Mouse (Mus musculus) CH12.LX (cell line): ENCODE measurements around the gene Slc23a2. TPM values are rescaled to one million over a fixed set of nuclear protein-coding genes. Genes with fewer than 3 reads are reported as not detected.

Experiments used
- DNase-seq: peaks from one replicate; pipeline ENCODE4 v3.0.0-alpha.2; 2013; ENCODE audit errors: extremely low read depth
- H3K27ac ChIP-seq: 2 replicates; pipeline ENCODE4 v1.5.1; 2012; ENCODE audit warnings: low read depth, mild to moderate bottlenecking, control low read depth, moderate library complexity; ENCODE audit not compliant: insufficient read depth
- H3K27me3 ChIP-seq: replicated peaks from 2 replicates; pipeline ENCODE3; 2012; ENCODE audit warnings: inconsistent platforms
- H3K36me3 ChIP-seq, 2 experiments: replicated peaks in 1 of 2; 2 replicates each; pipeline versions ENCODE3 to v1.6.1; 2012; ENCODE audit warnings: inconsistent platforms in 1 of 2, low read length in 1 of 2, mild to moderate bottlenecking in 1 of 2, mixed read lengths in 1 of 2, moderate library complexity in 1 of 2; ENCODE audit not compliant: control insufficient read depth in 1 of 2, insufficient read depth in 1 of 2
- H3K4me1 ChIP-seq, 2 experiments: 2 replicates each; pipeline ENCODE4 v1.6.1; 2012; ENCODE audit warnings: inconsistent platforms in 1 of 2, moderate library complexity in 1 of 2; ENCODE audit not compliant: insufficient read depth in 2 of 2, control insufficient read depth in 1 of 2
- H3K4me2 ChIP-seq: 2 replicates; pipeline ENCODE4 v1.6.1; 2012; ENCODE audit warnings: low read depth, mild to moderate bottlenecking, control low read depth; ENCODE audit not compliant: poor library complexity, insufficient read depth, severe bottlenecking
- H3K4me3 ChIP-seq, 3 experiments: fragments of 150-350 bp in 1 of 3; sonication (generic) in 1 of 3; replicated peaks in 1 of 3; 2 replicates each; pipeline versions ENCODE3 to v1.5.1; 2011 to 2012; ENCODE audit warnings: low read depth in 2 of 3, low read length in 2 of 3, mild to moderate bottlenecking in 2 of 3, moderate library complexity in 2 of 3, control low read depth in 1 of 3, improper control_type of control experiment in 1 of 3, inconsistent platforms in 1 of 3, mixed read lengths in 1 of 3; ENCODE audit not compliant: poor library complexity in 1 of 3
- H3K79me2 ChIP-seq: replicated peaks from 2 replicates; pipeline ENCODE4 v1.6.1; 2012; ENCODE audit warnings: mild to moderate bottlenecking, moderate library complexity; ENCODE audit not compliant: control insufficient read depth, poor library complexity, insufficient read depth, severe bottlenecking; ENCODE audit errors: extremely low read depth
- H3K9ac ChIP-seq: 2 replicates; pipeline ENCODE4 v1.6.1; 2012; ENCODE audit warnings: low read depth, mild to moderate bottlenecking, control low read depth, moderate library complexity; ENCODE audit not compliant: insufficient read depth
- H3K9me3 ChIP-seq: replicated peaks from 2 replicates; pipeline ENCODE3; 2012; ENCODE audit warnings: low read length, inconsistent platforms, mixed read lengths
- BHLHE40 ChIP-seq: IDR thresholded peaks from 2 replicates; pipeline ENCODE4 v1.6.1; 2011; ENCODE audit warnings: mild to moderate bottlenecking, low read depth, low read length, improper control_type of control experiment
- CHD2 ChIP-seq: IDR thresholded peaks from 2 replicates; pipeline ENCODE4 v1.6.1; 2011; ENCODE audit warnings: low read length, improper control_type of control experiment
- CTCF ChIP-seq, 2 experiments: IDR thresholded peaks in 1 of 2; conservative IDR thresholded peaks in 1 of 2; 2 replicates each; pipeline ENCODE4 v1.5.1; 2011 to 2012; ENCODE audit warnings: low read depth in 2 of 2, low read length in 2 of 2, improper control_type of control experiment in 1 of 2, inconsistent platforms in 1 of 2, mild to moderate bottlenecking in 1 of 2, moderate library complexity in 1 of 2
- EP300 ChIP-seq: IDR thresholded peaks from 2 replicates; pipeline ENCODE4 v1.6.1; 2011; ENCODE audit warnings: low read length, improper control_type of control experiment
- IRF4 ChIP-seq: IDR thresholded peaks from 2 replicates; pipeline ENCODE4 v1.6.1; 2014; ENCODE audit warnings: low read depth, mild to moderate bottlenecking, inconsistent platforms, low read length, improper control_type of control experiment
- JUND ChIP-seq: conservative IDR thresholded peaks from 2 replicates; pipeline ENCODE4 v1.6.1; 2011; ENCODE audit warnings: low read depth, low read length, improper control_type of control experiment
- KAT2A ChIP-seq: IDR thresholded peaks from 2 replicates; pipeline ENCODE4 v1.6.1; 2012; ENCODE audit warnings: low read length, improper control_type of control experiment, inconsistent platforms; ENCODE audit not compliant: insufficient replicate concordance
- MAFK ChIP-seq: IDR thresholded peaks from 2 replicates; pipeline ENCODE4 v1.6.1; 2011; ENCODE audit warnings: low read length, improper control_type of control experiment; ENCODE audit not compliant: insufficient replicate concordance
- MAZ ChIP-seq: IDR thresholded peaks from 2 replicates; pipeline ENCODE4 v1.6.1; 2012; ENCODE audit warnings: low read depth, mild to moderate bottlenecking, inconsistent platforms, low read length, improper control_type of control experiment, moderate library complexity
- MEF2A ChIP-seq: IDR thresholded peaks from 2 replicates; pipeline ENCODE4 v1.6.1; 2014; ENCODE audit warnings: low read depth, mild to moderate bottlenecking, inconsistent platforms, low read length, improper control_type of control experiment, borderline replicate concordance
- MXI1 ChIP-seq: IDR thresholded peaks from 2 replicates; pipeline ENCODE4 v1.6.1; 2011; ENCODE audit warnings: mild to moderate bottlenecking, low read depth, low read length, improper control_type of control experiment
- MYC ChIP-seq: IDR thresholded peaks from 2 replicates; pipeline ENCODE4 v1.6.1; 2011; ENCODE audit warnings: low read depth, mild to moderate bottlenecking, improper control_type of control experiment, low read length
- NELFE ChIP-seq: IDR thresholded peaks from 2 replicates; pipeline ENCODE4 v1.6.1; 2011; ENCODE audit warnings: low read depth, low read length, improper control_type of control experiment
- POLR2AphosphoS2 ChIP-seq: IDR thresholded peaks from 2 replicates; pipeline ENCODE4 v1.6.1; 2011; ENCODE audit warnings: low read depth, low read length, improper control_type of control experiment
- SIN3A ChIP-seq: IDR thresholded peaks from 2 replicates; pipeline ENCODE4 v1.6.1; 2012; ENCODE audit warnings: low read length, improper control_type of control experiment, inconsistent platforms
- SMC3 ChIP-seq: IDR thresholded peaks from 2 replicates; pipeline ENCODE4 v1.6.1; 2011; ENCODE audit warnings: low read depth, low read length, improper control_type of control experiment
- TBP ChIP-seq: conservative IDR thresholded peaks from 2 replicates; pipeline ENCODE4 v1.6.1; 2011; ENCODE audit warnings: low read depth, low read length, improper control_type of control experiment
- TCF12 ChIP-seq: IDR thresholded peaks from 2 replicates; pipeline ENCODE4 v1.6.1; 2014; ENCODE audit warnings: low read depth, mild to moderate bottlenecking, inconsistent platforms, low read length, improper control_type of control experiment
- USF1 ChIP-seq: IDR thresholded peaks from 2 replicates; pipeline ENCODE4 v1.6.1; 2014; ENCODE audit warnings: low read depth, mild to moderate bottlenecking, inconsistent platforms, low read length, improper control_type of control experiment
- dilution Hi-C: fragments of 300-500 bp; cut with MboI; formaldehyde crosslinking; loops from 2 replicates; pipeline ENCODE4 v1.14.3; 2020; ENCODE audit warnings: low sequenced_read_pairs; ENCODE audit not compliant: extremely low pct_unique_long_range_greater_than_20kb, extremely low pct_ligation_motif_present
- in situ Hi-C: fragments of 300-500 bp; cut with MboI; formaldehyde crosslinking; loops from 3 replicates; pipeline ENCODE4 v1.14.3; 2019; ENCODE audit warnings: low sequenced_read_pairs, low pct_ligation_motif_present, low pct_unique_long_range_greater_than_20kb, mixed read lengths
- polyA plus RNA-seq: library from polyadenylated mRNA; unstranded; fragments of >175 nt; gene quantifications from 2 replicates; pipeline ENCODE4 v1.2.1, GENCODE M21; 2012; ENCODE audit warnings: low read depth; ENCODE audit not compliant: insufficient read length
- total RNA-seq, 2 experiments: library from RNA; depleted of rRNA; stranded (reverse); fragments of 300-350 nt in 1 of 2; fragments of >200 nt in 1 of 2; gene quantifications; 2 replicates each; pipeline ENCODE4 v1.2.3; 2012 to 2014

The Slc23a2 gene
- total and polyA plus RNA-seq, 3 experiments: 10.6 to 21.7 (median 13.4) TPM

DNA sequence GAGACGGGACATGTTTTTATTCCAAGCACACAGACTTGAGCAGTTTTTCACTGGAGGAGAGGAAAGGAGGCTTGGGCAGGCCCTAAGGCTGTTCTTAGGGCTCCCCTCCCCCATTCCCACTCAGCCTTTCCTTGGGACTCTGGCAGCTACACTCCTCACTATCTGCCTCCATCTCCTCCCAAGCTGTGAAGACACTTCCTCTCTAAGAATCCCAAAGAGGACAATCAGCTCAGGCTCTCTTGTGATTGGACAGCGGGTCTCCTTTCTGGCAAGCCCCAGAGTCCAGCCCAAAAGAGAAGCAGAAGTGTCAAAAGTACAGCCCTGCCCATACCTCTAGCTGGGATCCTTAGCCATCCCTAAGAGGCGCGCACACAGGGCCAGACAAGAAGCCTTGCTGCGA, 117.5 kb downstream of the Slc23a2 start:
- Histone ChIP-seq H3K27me3 (no peaks in the 10 kb centered on the region), H3K4me2 (peak overlapping the region; percentile 74), H3K9me3 (no peaks in the 10 kb centered on the region), H3K4me1 (peaks cover 24 to 72% of the 10 kb centered on the region in 2 experiments), H3K4me3 (peak overlapping the region; percentile 50 to 90 (median 88)), H3K79me2 (peaks cover 59% of the 10 kb centered on the region), H3K36me3 (peaks cover 3 to 38% of the 10 kb centered on the region in 2 experiments), H3K27ac (peak overlapping the region; percentile 40; the same call in 1 of the 2 replicates), H3K9ac (no peak overlapping the region)
- dilution Hi-C loops (no loop called here), in situ Hi-C loops (no loop called here)
- DNase-seq: no peak
- TF ChIP-seq MEF2A: no peak
- TF ChIP-seq USF1: no peak
- no peak for TF ChIP-seq POLR2AphosphoS2
- no peak for TF ChIP-seq TCF12
- no peak for TF ChIP-seq MXI1
- no peak for TF ChIP-seq CTCF (conservative IDR thresholded peaks at IDR 0.05 in 1 of 2, IDR thresholded peaks at IDR 0.05 in 1 of 2; ENCODE audit: low read depth in 2 of 2, low read length in 2 of 2)
- TF ChIP-seq SMC3: no peak
- no peak for TF ChIP-seq TBP
- TF ChIP-seq JUND: no peak
- no peak for TF ChIP-seq MAZ
- TF ChIP-seq IRF4: no peak
- no peak for TF ChIP-seq SIN3A
- TF ChIP-seq BHLHE40: 0 out of 2 replicates have a peak, but pooled peaks have one; percentile 11
- no peak for TF ChIP-seq MYC
- 0 out of 2 replicates have a peak, but pooled peaks have one; percentile 55 for TF ChIP-seq CHD2
- TF ChIP-seq EP300: no peak
- peak; percentile 31; the same call in 1 of the 2 replicates for TF ChIP-seq NELFE
- TF ChIP-seq MAFK: no peak

DNA sequence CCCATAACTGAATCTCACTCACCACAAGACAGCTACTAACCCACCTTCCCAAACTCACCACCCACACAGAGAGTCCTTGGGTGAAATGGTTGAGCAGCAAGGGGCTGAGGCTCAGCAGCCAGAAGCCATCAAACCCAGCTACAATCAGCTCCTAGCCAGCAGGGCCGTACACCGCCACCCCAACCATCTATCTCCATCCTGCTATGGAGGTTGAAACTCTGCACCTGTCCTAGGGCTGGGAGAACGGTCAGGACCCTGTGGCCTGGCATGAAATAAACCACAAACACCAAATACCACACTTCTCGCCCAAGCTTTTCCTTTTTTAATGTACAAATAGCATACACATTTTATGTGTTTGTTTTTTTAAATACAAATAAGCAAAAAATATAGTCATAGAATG, 120.9 kb downstream of the Slc23a2 start:
- no peaks in the 10 kb centered on the region for H3K27me3 ChIP-seq

More for the DNA sequence above, 120.9 kb downstream of the Slc23a2 start:
- in situ Hi-C loops (loop anchor here (5.0 kb wide), 1 partner anchor 33 kb away; no protein-coding TSS in a partner anchor), dilution Hi-C loops (no loop called here)
- Histone ChIP-seq H3K9me3 (no peaks in the 10 kb centered on the region), H3K9ac (peak overlapping the region; percentile 3; the same call in 1 of the 2 replicates), H3K4me1 (peaks cover 17 to 83% of the 10 kb centered on the region in 2 experiments), H3K27ac (peak overlapping the region; percentile 59), H3K4me2 (0 out of 2 replicates have a peak overlapping the region, but pooled peaks have one; percentile 64), H3K4me3 (peak overlapping the region in 1 of 3 experiments; percentile 14), H3K79me2 (peaks cover 78% of the 10 kb centered on the region), H3K36me3 (peaks cover 3 to 46% of the 10 kb centered on the region in 2 experiments)
- no peak for TF ChIP-seq KAT2A
- 0 out of 2 replicates have a peak, but pooled peaks have one; percentile 21 for TF ChIP-seq POLR2AphosphoS2
- no peak for DNase-seq
